Mouse (Mus musculus) midbrain, embryonic 13.5 days (tissue): ENCODE results near the gene Gm9964. TPM values are rescaled to one million over a fixed set of nuclear protein-coding genes. Genes with fewer than 3 reads are reported as not detected.

ENCODE experiments used
- ATAC-seq: fragments of 200-750 bp; cut with Nextera tagmentation; 2 replicates; pipeline ENCODE4 v1.8.0; 2017; ENCODE audit warnings: mild to moderate bottlenecking, moderate TSS enrichment, moderate library complexity
- H3K27ac ChIP-seq: fragments of 300-500 bp; sonication (generic); 2 replicates; pipeline ENCODE4 v1.5.1; 2015; ENCODE audit warnings: inconsistent platforms, mild to moderate bottlenecking, moderate library complexity
- H3K27me3 ChIP-seq: fragments of 300-500 bp; sonication (generic); 2 replicates; pipeline ENCODE4 v1.6.1; 2015; ENCODE audit warnings: mild to moderate bottlenecking, inconsistent platforms
- H3K36me3 ChIP-seq: fragments of 300-500 bp; sonication (generic); 2 replicates; pipeline ENCODE4 v1.6.1; 2015; ENCODE audit warnings: mild to moderate bottlenecking, inconsistent platforms
- H3K4me1 ChIP-seq: fragments of 300-500 bp; sonication (generic); replicated peaks from 2 replicates; pipeline ENCODE4 v1.6.1; 2015; ENCODE audit warnings: inconsistent platforms
- H3K4me2 ChIP-seq: fragments of 300-500 bp; sonication (generic); replicated peaks from 2 replicates; pipeline ENCODE4 v1.6.1; 2015; ENCODE audit warnings: moderate library complexity, mild to moderate bottlenecking, inconsistent platforms
- H3K4me3 ChIP-seq: fragments of 300-500 bp; sonication (generic); replicated peaks from 2 replicates; pipeline ENCODE4 v1.5.1; 2015; ENCODE audit warnings: mild to moderate bottlenecking, inconsistent platforms
- H3K9ac ChIP-seq: fragments of 300-500 bp; sonication (generic); replicated peaks from 2 replicates; pipeline ENCODE4 v1.6.1; 2015; ENCODE audit warnings: mild to moderate bottlenecking, inconsistent platforms
- H3K9me3 ChIP-seq: fragments of 300-500 bp; sonication (generic); 2 replicates; pipeline ENCODE4 v1.6.1; 2016; ENCODE audit warnings: mild to moderate bottlenecking, inconsistent platforms
- WGBS: fragments of 180-500 bp; shearing (Covaris S2); methylation state at CpG from one replicate; pipeline ENCODE4 v1.1.7; 2015; 5-methylcytosine and 5-hydroxymethylcytosine counted together
- polyA plus RNA-seq: library from polyadenylated mRNA; unstranded; fragments of >200 nt; fragmentation: Nextera tagmentation; extraction: Ambion mirVana; gene quantifications from 2 replicates; pipeline ENCODE4 v1.2.1, GENCODE M21; 2015

Gm9964 gene
- polyA plus RNA-seq, 1 experiment from 2014 or later, result not detected

DNA sequence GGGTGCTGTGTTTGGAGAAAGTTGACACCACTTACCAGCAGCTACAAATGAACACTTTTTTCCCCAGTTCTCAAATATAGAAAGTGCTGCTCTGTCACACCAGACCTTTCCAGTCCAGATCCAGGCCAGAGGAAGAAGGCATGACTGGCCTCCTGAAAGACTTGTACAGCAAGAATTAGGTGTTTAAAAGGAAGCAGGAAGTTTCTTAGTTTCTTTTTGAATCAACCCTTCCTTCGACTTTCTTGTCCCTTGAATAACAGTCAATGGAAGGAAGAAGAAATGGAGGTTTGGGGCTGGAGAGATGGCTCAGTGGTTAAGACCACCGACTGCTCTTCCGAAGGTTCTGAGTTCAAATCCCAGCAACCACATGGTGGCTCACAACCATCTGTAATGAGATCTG is 3.7 kb downstream of the Gm9964 start:
- 92% methylated on average over 3 of the region's 3 CpGs for WGBS
- H3K27ac ChIP-seq, result no peak overlapping the region
- H3K27me3 ChIP-seq, result no peaks in the 10 kb centered on the region
- ATAC-seq, result no peak
- no peaks in the 10 kb centered on the region for H3K9me3 ChIP-seq
- no peaks in the 10 kb centered on the region for H3K36me3 ChIP-seq
- H3K9ac ChIP-seq, result no peak overlapping the region
- H3K4me1 ChIP-seq, result no peaks in the 10 kb centered on the region
- H3K4me3 ChIP-seq, result no peak overlapping the region
- no peak overlapping the region for H3K4me2 ChIP-seq

DNA sequence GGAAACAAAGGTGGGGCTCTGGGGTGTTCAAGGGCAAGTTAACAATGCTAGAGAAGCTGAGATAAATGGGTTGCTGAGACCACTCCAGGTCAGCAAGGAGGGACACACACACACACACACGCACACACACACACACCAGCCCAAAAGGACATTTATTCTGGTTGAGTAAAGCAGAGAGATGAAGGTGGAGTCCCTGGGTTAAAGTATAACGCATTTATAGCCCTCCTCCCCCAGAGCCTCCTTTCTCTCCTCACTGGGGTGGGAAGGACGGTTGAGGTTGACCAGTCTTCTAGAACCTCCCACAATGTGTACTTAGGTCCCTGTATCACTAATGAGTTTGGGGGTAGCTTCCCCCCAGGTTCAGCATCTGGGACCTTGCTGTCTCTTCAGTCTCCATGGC is 4.6 kb downstream of the Gm9964 start:
- Histone ChIP-seq H3K9me3 (no peaks in the 10 kb centered on the region), H3K4me2 (no peak overlapping the region), H3K9ac (no peak overlapping the region), H3K36me3 (no peaks in the 10 kb centered on the region), H3K4me1 (no peaks in the 10 kb centered on the region), H3K27me3 (no peaks in the 10 kb centered on the region), H3K4me3 (no peak overlapping the region), H3K27ac (no peak overlapping the region)
- ATAC-seq, result no peak
- WGBS, result 80% methylated on average over 3 of the region's 3 CpGs

DNA sequence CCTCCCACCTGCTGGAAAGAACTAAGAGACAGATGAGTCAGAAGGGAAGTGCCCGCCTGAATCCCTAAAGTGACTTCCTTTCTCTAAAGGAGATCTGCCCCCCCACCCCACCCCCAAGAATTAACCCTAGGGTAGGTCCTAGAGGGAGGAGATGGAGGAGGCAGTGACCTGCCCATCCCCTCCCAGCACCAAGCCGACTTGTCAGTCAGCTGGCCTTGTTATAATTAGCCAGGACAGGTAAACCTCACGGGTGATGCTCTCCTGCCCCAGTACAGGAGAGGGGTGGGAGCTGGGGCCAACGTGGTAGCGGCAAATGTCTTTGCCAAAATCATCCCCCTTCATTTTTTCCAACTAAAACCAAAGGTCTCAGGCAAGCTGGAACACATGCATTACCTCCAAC is 5.1 kb downstream of the Gm9964 start:
- WGBS, result 72% methylated on average over 5 of the region's 5 CpGs
- no peak overlapping the region for H3K4me2 ChIP-seq
- H3K9me3 ChIP-seq, result no peaks in the 10 kb centered on the region
- no peaks in the 10 kb centered on the region for H3K36me3 ChIP-seq
- no peaks in the 10 kb centered on the region for H3K27me3 ChIP-seq
- H3K4me3 ChIP-seq, result no peak overlapping the region
- H3K9ac ChIP-seq, result no peak overlapping the region
- ATAC-seq, result no peak
- H3K27ac ChIP-seq, result no peak overlapping the region
- no peaks in the 10 kb centered on the region for H3K4me1 ChIP-seq

DNA sequence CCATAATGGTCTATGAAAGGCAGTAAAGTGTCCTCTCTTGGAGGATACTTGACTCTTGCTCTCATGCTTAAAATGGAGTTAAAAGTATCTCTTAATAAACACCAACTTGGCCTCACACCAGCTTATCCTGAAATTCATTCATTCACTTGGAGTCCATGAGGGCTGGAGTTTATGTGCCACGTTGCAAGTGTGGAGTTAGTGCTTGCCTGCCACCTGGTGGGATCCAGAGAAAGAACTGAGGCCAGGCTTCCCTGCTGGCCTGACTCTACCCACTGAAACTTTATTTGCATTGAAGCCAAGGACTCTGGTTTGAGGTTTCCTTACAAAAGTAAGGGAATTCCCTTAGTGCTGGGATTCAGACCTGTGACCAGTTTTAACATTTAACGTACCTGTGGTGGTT is 6.2 kb downstream of the Gm9964 start:
- Histone ChIP-seq H3K9ac (no peak overlapping the region), H3K36me3 (no peaks in the 10 kb centered on the region), H3K27ac (no peak overlapping the region), H3K4me2 (no peak overlapping the region), H3K27me3 (no peaks in the 10 kb centered on the region), H3K4me3 (no peak overlapping the region), H3K9me3 (no peaks in the 10 kb centered on the region), H3K4me1 (no peaks in the 10 kb centered on the region)
- WGBS, result 52% methylated on average over 2 of the region's 2 CpGs
- ATAC-seq, result no peak

DNA sequence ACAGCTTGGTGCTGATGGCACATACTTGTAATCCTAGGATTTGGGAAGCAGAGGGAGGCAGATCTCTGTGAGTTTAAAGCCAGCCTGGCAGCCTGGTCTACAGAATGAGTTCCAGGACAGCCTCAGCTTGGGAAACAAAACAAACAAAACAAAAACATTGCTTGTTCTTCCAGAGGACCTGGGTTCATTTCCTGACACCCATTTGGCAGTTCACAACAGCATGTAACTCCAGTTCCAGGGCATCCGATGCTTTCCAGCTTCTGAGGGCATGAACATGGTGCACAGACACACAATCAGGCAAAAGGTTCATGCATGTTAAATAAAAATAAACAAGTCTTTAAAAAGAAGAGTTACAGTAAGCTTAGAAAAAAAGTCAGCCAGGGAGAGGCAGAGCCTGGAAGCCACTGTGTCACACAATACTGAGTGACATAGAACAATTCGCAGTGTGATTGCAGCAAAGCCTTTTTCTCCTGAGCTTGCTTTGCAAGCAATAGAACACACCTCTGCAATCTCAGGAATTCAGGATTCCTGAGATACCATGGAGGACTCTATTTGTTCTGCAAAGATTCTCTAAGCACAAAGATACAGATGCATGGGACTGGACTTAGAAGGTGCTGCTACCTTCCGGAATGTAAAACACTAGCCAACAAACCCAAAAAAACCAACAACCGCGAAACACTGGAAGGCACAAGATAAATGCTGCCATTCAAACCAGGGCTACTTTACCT is 7.6 kb downstream of the Gm9964 start:
- no peak for ATAC-seq
- H3K27ac ChIP-seq, result no peak overlapping the region
- H3K27me3 ChIP-seq, result no peaks in the 10 kb centered on the region
- 0 out of 2 replicates have a peak, but pooled peaks cover under 1% of the 10 kb centered on the region for H3K9me3 ChIP-seq
- H3K4me3 ChIP-seq, result no peak overlapping the region
- no peaks in the 10 kb centered on the region for H3K36me3 ChIP-seq
- no peaks in the 10 kb centered on the region for H3K4me1 ChIP-seq
- H3K9ac ChIP-seq, result no peak overlapping the region
- WGBS, result 93% methylated on average over 5 of the region's 5 CpGs
- H3K4me2 ChIP-seq, result no peak overlapping the region

DNA sequence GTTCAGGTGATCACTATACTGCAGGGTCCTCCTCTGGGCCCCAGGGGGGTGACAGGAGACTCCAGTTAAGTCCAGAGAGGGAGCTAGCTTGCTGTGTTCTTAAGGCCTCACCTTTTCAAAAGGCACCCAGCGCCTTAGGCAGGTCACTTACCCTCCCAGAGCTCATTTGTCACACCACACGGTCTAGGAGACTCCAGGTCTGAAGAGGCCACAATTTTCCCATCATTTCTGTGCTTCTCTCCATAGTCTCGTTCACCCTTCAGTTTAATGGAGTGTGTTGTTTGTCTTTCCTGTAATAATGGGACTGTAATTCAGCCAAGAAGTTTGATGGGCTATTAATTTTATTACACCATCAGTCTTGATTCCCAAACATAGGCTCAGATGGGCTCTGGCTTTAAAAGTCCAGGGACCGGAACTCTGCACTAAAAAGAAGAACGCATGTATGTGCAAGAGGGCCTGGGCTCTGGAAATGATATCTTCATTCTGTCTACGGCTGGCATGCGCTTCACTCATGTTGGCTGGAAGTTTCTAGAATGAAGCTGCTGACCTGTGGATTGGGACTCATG is 8.3 kb downstream of the Gm9964 start:
- Histone ChIP-seq H3K27ac (no peak overlapping the region), H3K4me1 (no peaks in the 10 kb centered on the region), H3K4me3 (no peak overlapping the region), H3K4me2 (no peak overlapping the region), H3K9me3 (0 out of 2 replicates have a peak, but pooled peaks cover 3% of the 10 kb centered on the region), H3K9ac (no peak overlapping the region), H3K27me3 (no peaks in the 10 kb centered on the region), H3K36me3 (no peaks in the 10 kb centered on the region)
- no peak for ATAC-seq
- WGBS, result 88% methylated on average over 7 of the region's 7 CpGs

DNA sequence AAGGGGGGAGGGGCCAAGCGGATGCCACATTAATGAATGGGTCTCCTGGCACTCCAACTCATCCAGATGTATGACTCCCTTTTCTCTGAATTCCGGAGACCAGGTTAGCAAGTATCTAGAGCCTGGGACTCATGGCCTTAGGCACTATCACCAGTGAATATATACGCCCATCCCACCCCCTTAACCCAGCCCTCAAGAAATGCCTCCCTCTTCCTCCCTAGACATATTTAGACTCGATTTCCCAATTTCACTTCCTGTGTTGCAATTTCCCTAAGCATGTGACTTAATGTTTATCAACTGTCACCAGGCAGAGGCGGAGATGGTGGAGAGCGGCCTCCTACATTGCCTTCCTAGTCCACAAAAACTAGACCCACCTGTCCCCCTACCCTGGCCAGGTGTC is 9.3 kb downstream of the Gm9964 start:
- 0 out of 2 replicates have a peak, but pooled peaks cover 3% of the 10 kb centered on the region for H3K9me3 ChIP-seq
- H3K36me3 ChIP-seq, result no peaks in the 10 kb centered on the region
- no peak for ATAC-seq
- no peak overlapping the region for H3K4me3 ChIP-seq
- H3K27me3 ChIP-seq, result no peaks in the 10 kb centered on the region
- no peak overlapping the region for H3K4me2 ChIP-seq
- WGBS, result 83% methylated on average over 6 of the region's 6 CpGs
- H3K4me1 ChIP-seq, result no peaks in the 10 kb centered on the region
- no peak overlapping the region for H3K27ac ChIP-seq
- no peak overlapping the region for H3K9ac ChIP-seq

DNA sequence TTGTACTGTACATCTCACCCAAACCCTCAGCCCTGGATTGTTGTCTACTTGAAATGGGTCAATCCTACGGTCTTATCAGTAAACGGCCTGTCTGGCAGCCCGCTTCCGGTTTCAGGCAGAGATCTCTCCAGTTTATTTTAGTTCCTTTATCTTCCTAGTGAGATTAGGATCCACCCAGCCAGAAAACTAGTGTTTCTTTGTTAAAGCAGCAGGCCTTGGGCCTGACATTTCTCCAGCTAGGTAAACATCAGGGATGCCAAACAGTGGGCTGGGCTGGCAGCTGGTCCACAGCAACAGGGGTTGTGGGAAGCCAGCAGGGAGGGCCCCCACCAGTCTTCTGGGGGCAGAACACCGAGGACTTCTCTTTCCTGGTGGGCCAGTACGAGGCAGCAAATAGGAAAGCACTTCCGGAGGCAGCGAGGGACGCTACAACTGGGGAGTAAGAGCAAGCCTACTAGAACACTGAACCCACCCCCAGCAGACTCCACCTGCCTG is 10.4 kb downstream of the Gm9964 start:
- Histone ChIP-seq H3K4me1 (no peaks in the 10 kb centered on the region), H3K36me3 (no peaks in the 10 kb centered on the region), H3K9me3 (0 out of 2 replicates have a peak, but pooled peaks cover 3% of the 10 kb centered on the region), H3K27ac (no peak overlapping the region), H3K4me3 (no peak overlapping the region), H3K27me3 (no peaks in the 10 kb centered on the region), H3K9ac (no peak overlapping the region), H3K4me2 (no peak overlapping the region)
- 85% methylated on average over 9 of the region's 9 CpGs for WGBS
- ATAC-seq, result no peak

DNA sequence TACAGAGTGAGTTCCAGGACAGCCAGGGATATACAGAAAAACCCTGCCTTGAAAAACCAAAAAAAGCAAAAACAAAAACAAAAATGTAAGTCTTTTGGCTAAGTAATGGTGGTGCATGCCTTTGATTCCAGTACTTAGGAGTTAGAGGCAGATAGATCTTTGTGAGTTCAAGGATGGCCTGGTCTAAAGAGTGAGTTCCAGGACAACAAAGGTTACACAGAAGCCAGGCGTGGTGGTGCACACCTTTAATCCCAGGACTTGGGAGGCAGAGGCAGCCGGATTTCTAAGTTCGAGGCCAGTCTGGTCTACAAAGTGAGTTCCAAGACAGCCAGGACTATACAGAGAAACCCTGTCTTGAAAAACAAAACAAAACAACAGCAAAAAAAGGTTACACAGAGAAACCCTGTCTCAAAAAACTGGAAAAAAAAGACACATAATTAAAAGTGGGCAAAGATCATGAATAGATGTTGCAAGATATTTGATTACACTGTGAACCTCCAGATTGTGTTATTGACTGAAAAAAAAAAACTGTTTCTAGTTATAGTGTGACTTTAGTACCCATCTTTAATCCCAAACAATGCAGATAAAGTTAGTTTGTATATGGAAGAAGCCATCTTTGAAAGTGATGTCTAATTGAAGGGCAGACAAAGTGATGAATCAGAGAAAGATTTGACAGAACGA is 13.2 kb downstream of the Gm9964 start:
- Histone ChIP-seq H3K9ac (no peak overlapping the region), H3K27ac (no peak overlapping the region), H3K9me3 (0 out of 2 replicates have a peak, but pooled peaks cover 3% of the 10 kb centered on the region), H3K4me1 (0 out of 2 replicates have a peak, but pooled peaks cover 3% of the 10 kb centered on the region), H3K4me2 (no peak overlapping the region), H3K27me3 (no peaks in the 10 kb centered on the region), H3K36me3 (no peaks in the 10 kb centered on the region), H3K4me3 (no peak overlapping the region)
- ATAC-seq, result no peak
- 93% methylated on average over 4 of the region's 4 CpGs for WGBS

DNA sequence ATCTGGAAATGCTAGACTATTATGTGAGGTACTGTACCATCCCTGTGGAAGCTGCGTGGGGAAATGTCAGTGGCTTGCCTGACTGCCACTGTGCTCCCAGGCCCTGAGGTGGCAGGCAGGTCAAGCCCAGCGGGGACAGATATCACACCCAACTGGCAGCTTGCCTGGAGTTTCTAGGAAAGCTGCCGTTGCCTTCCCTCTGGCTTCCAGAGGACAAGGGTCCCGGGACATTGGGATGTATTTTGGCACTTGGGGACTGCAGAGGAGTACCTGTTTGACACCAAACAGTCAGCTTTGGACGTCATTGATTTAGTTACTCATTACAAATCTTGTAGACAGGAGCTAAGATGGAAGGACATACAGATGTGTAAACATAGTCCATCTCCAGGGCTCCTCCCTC is 15.3 kb downstream of the Gm9964 start:
- H3K9me3 ChIP-seq, result 0 out of 2 replicates have a peak, but pooled peaks cover 3% of the 10 kb centered on the region
- H3K4me3 ChIP-seq, result no peak overlapping the region
- no peak for ATAC-seq
- H3K27me3 ChIP-seq, result no peaks in the 10 kb centered on the region
- H3K27ac ChIP-seq, result no peak overlapping the region
- WGBS, result 81% methylated on average over 5 of the region's 5 CpGs
- H3K36me3 ChIP-seq, result no peaks in the 10 kb centered on the region
- 0 out of 2 replicates have a peak, but pooled peaks cover 3% of the 10 kb centered on the region for H3K4me1 ChIP-seq
- no peak overlapping the region for H3K9ac ChIP-seq
- no peak overlapping the region for H3K4me2 ChIP-seq

DNA sequence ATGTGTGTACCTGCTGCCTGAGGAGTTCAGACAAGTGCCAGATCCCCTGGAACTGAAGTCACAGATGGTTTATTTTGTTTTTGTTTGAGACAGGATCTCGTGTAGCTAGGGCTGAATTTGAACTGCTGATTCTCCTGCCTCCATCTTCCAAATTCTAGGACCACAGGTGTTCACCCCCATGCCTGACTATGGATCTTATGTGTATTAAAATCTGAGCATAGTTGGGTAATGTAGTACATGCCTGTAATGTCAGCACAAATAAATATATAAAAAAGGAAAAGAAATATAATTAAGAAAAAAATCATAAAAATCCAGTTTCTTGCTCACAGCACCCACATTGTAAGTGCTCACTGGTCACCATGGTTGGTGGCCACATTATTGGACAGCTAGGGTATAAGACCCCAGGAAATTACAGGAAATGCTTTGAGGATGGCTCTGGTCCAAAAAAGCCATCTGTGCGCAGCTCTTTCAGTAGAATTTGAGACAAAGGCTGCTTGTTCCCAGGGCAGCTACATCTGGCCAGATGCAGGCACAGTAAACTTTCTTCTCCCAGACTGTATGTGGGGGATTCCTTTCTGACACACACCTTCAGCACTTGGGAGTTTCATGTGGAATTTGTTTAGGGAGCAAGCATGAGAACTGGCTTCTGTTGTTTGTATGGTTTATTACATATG is 16.8 kb downstream of the Gm9964 start:
- 56% methylated on average over 2 of the region's 2 CpGs for WGBS

DNA sequence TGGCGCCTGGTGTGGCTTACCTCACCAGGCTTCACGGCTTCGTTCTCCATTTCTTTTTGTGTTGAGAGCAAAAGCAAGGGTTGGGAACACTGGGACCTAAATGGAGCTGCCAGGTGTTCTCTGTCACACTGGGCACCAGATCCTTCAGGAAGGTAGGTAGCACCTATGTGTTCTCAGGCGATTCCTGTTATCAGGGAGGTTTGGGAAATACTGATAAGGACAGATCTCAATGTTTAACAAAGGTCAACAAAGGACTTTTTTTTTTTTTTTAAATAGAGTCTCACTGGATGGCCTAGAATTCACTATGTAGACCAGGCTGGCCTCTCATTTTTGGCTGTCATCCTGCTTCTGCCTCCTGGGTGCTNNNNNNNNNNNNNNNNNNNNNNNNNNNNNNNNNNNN is 22.9 kb downstream of the Gm9964 start:
- Histone ChIP-seq H3K9ac (no peak overlapping the region), H3K27me3 (no peaks in the 10 kb centered on the region), H3K9me3 (no peaks in the 10 kb centered on the region), H3K27ac (no peak overlapping the region), H3K4me2 (no peak overlapping the region), H3K4me1 (no peaks in the 10 kb centered on the region), H3K36me3 (no peaks in the 10 kb centered on the region), H3K4me3 (no peak overlapping the region)
- no peak for ATAC-seq
- 85% methylated on average over 4 of the region's 4 CpGs for WGBS

More for the DNA sequence above, 16.8 kb downstream of the Gm9964 start:
- no peak overlapping the region for H3K4me2 ChIP-seq
- no peak overlapping the region for H3K4me3 ChIP-seq
- no peak overlapping the region for H3K9ac ChIP-seq
- no peak overlapping the region for H3K27ac ChIP-seq
- H3K4me1 ChIP-seq, result 0 out of 2 replicates have a peak, but pooled peaks cover 3% of the 10 kb centered on the region
- 0 out of 2 replicates have a peak, but pooled peaks cover 3% of the 10 kb centered on the region for H3K9me3 ChIP-seq
- no peaks in the 10 kb centered on the region for H3K36me3 ChIP-seq
- ATAC-seq, result no peak
- no peaks in the 10 kb centered on the region for H3K27me3 ChIP-seq
